ENCODE assay signal across 8 mouse cellular contexts in genomic region chr9:14841878-14842761, GRCm38 (mm10). TPM values are rescaled to one million over a fixed set of nuclear protein-coding genes. Genes with fewer than 3 reads are reported as not detected.
DNase-seq lines count a peak whose midpoint lies in the region; ATAC-seq and TF ChIP-seq lines count a peak whose summit lies in the region.

No protein-coding gene starts in this region.

- WGBS in limb, embryonic 11.5 days, result 52% methylated on average over 10 of the region's 10 CpGs

- H3K27ac ChIP-seq in gastrocnemius, adult 2 months, result no peak overlapping the region
- H3K27ac ChIP-seq in limb, embryonic 11.5 days (replicated peaks; ENCODE audit: low read depth, low read length), result no peak overlapping the region

- no peak overlapping the region for H3K4me2 ChIP-seq in limb, embryonic 11.5 days (ENCODE audit: low read depth, severe bottlenecking)

- H3K4me1 ChIP-seq in limb, embryonic 11.5 days (ENCODE audit: control insufficient read depth, insufficient read depth, low read length), result peaks cover 4% of the 10 kb centered on the region; the same call in 1 of the 2 replicates

- intact Hi-C loops in gastrocnemius, adult 2 months (cut with DNase I), result no loop called here

- ATAC-seq in limb, embryonic 11.5 days (ENCODE audit: insufficient number of reproducible peaks, low FRiP score, low TSS enrichment, low read depth), result peak; percentile 61

- no peak overlapping the region for H3K9ac ChIP-seq in limb, embryonic 11.5 days (ENCODE audit: low read length)

- no peak for TF ChIP-seq CTCF in gastrocnemius, adult 2 months (IDR thresholded peaks at IDR 0.05)

- H3K27me3 ChIP-seq in limb, embryonic 11.5 days (ENCODE audit: control insufficient read depth, insufficient read depth, low read length), result no peaks in the 10 kb centered on the region

- no peaks in the 10 kb centered on the region for H3K9me3 ChIP-seq in limb, embryonic 11.5 days (ENCODE audit: control insufficient read depth, low read length)

- peak; percentile 5 for DNase-seq in gastrocnemius, adult 18-20 months (ENCODE audit: low spot score)
- no peak for DNase-seq in gastrocnemius, adult 2 months
- peak; percentile 56 for DNase-seq in urinary bladder, postnatal 14 days (ENCODE audit: low spot score)
- no peak for DNase-seq in urinary bladder, postnatal 25 days (ENCODE audit: low spot score)
- peak; percentile 38 for DNase-seq in limb, embryonic 11.5 days (ENCODE audit: low spot score)
- DNase-seq in thymus, postnatal 14 days, result no peak
- no peak for DNase-seq in cerebellum, adult 11 months
- no peak for DNase-seq in embryo, embryonic 10.5 days (ENCODE audit: low spot score)

- no peaks in the 10 kb centered on the region for H3K36me3 ChIP-seq in limb, embryonic 11.5 days (ENCODE audit: control insufficient read depth, insufficient read depth, low read length)

- no peak overlapping the region for H3K4me3 ChIP-seq in gastrocnemius, adult 2 months
- no peak overlapping the region for H3K4me3 ChIP-seq in limb, embryonic 11.5 days (ENCODE audit: low read depth, low read length)

RNA-seq across cellular contexts. Expression of gene Gpr83, which starts 17.9 kb away (rescaled TPM):
- total RNA-seq in gastrocnemius, adult 18-20 months (2021), result not detected
- not detected for total RNA-seq in gastrocnemius, adult 2 months (2021)
- 0.05 TPM in 1 of 2 replicates, not detected in the other for polyA plus RNA-seq in limb, embryonic 11.5 days (2014; fragmentation: Nextera tagmentation; extraction: Ambion mirVana)

RNA-seq across cellular contexts. Expression of gene Ankrd49, which starts 57.5 kb away (rescaled TPM):
- total RNA-seq in gastrocnemius, adult 18-20 months (2021), result 1 to 10 TPM; 7.4 to 7.6 TPM
- total RNA-seq in gastrocnemius, adult 2 months (2021), result 1 to 10 TPM; 6.5 to 9.4 TPM
- polyA plus RNA-seq in limb, embryonic 11.5 days (2014; fragmentation: Nextera tagmentation; extraction: Ambion mirVana), result 50.0 and 53.4 TPM in 2 replicates

RNA-seq across cellular contexts. Expression of gene Mre11a, which starts 57.7 kb away (rescaled TPM):
- 10 to 100 TPM in 1 of 2 experiments, 1 to 10 TPM in 1; 9.2 to 12.7 TPM for total RNA-seq in gastrocnemius, adult 18-20 months (2021)
- 10 to 100 TPM in 1 of 2 experiments, 1 to 10 TPM in 1; 8.9 to 12.7 TPM for total RNA-seq in gastrocnemius, adult 2 months (2021)
- polyA plus RNA-seq in limb, embryonic 11.5 days (2014; fragmentation: Nextera tagmentation; extraction: Ambion mirVana), result 38.7 and 40.3 TPM in 2 replicates

Comparison
In these comparisons a context has a peak if more than half of its experiments do, and no peak if none do; other contexts are left out.
1. DNase-seq: peak in gastrocnemius, adult 18-20 months (single experiment), urinary bladder, postnatal 14 days (single experiment) and limb, embryonic 11.5 days (single experiment); none in gastrocnemius, adult 2 months (single experiment), urinary bladder, postnatal 25 days (single experiment), thymus, postnatal 14 days (single experiment), cerebellum, adult 11 months (single experiment) and embryo, embryonic 10.5 days (single experiment).